Mouse (Mus musculus) fat pad, adult 2 months (tissue): ENCODE results near the gene Ntmt1.

Experiments
- DNase-seq: peaks from one replicate; pipeline ENCODE4 v3.0.0-alpha.2; 2011; ENCODE audit warnings: low read depth, low spot score; ENCODE audit errors: extremely low read depth

The Ntmt1 gene

DNA sequence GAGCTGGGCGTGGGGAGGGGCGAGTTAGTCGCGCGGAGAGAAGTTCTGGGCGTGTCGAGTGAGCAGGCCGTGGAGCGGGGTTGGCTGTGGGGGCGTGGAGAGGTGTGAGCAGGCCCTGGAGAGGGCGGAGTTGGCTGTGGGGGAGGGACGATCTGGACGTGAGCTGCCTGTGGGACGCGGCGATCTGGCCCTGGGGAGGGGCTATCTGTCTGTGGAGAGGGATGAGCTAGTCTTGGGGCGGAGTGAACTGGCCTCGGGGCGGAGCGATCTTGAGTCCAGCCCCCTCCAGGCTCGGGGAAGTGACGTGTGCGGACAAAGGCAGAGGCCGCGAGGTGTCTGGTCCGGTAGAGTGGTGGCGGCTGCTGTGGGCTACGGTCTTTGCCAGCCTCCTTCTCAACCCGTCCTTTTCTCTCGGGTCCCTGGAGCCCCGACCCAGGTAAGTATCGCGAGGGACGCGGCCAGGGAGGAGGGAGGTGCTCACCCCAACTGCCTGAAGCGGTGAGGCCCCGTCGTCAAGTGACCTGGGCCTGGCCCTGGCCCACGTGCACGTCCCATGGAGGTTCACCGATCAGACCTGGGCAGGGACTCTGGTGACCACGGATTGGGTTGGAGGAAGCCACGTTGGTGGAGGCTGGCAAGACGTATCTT is at the start of gene Ntmt1:
Ntmt1 (plus strand) TSS at position 179 of the 648 bp plus-strand sequence.
- peak; percentile 92 for DNase-seq

DNA sequence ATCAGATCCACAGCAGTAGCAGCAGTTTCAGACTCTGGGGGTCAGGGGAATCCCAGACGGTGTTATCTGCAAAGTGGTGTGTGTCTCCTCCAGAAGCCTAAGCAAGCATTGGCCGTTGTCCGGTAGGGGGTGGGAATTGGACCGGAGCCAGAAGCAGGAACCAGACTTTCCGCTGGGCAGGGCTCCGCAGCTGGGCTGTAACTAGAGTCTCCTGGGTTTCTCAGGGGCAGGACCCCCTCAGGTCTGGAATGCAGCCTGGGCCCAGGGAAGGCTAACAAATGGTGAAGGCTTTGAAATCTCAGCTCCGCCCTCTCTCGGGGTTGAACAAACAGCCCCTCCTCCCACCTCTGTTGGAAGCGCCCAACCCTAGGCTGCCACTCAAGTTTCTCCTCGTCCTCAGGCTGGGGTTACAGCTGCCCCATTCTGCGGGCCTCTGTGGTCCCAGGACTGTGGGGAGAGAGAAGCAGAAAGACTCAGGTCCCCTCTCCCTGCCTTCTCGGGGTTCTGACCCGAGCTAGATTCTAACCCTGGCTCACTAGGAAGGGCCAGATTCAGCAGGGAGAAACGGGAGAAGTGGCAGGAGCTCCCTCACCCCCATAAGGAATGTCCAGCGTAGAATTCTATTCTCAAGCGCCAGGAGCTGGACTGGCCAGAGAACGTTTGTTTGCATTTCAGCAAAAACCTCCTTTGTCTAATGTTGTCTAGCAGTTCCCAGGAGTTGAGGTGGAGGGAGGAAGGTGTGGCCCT is 49.1 kb upstream of the Ntmt1 start:
- no peak for DNase-seq

DNA sequence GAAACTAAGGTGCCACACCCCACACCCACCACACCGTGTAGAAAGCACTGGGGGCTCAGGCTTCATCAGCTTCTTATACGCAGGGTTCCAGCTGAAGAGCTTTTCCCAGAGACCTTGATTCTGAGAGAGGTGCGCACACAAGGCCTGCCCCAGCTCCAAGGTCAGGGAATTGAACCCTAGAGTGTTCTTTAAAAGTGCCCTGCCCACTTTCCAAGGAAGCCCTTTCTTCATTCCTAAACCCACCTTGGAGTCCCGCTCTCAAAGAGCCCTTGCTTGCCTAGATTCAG is 48.6 kb upstream of the Ntmt1 start:
- no peak for DNase-seq

- no peak for DNase-seq
These were observed 48.2 kb upstream of the Ntmt1 start for GRCm38 (mm10) chr2:30759442-30759841.

- DNase-seq = no peak
These were observed 47.6 kb upstream of the Ntmt1 start for GRCm38 (mm10) chr2:30759858-30760547.

- DNase-seq = no peak
These were observed 46.9 kb upstream of the Ntmt1 start for GRCm38 (mm10) chr2:30760706-30761105.

- DNase-seq = no peak
These were observed 41.2 kb upstream of the Ntmt1 start for GRCm38 (mm10) chr2:30766446-30766845.

DNA sequence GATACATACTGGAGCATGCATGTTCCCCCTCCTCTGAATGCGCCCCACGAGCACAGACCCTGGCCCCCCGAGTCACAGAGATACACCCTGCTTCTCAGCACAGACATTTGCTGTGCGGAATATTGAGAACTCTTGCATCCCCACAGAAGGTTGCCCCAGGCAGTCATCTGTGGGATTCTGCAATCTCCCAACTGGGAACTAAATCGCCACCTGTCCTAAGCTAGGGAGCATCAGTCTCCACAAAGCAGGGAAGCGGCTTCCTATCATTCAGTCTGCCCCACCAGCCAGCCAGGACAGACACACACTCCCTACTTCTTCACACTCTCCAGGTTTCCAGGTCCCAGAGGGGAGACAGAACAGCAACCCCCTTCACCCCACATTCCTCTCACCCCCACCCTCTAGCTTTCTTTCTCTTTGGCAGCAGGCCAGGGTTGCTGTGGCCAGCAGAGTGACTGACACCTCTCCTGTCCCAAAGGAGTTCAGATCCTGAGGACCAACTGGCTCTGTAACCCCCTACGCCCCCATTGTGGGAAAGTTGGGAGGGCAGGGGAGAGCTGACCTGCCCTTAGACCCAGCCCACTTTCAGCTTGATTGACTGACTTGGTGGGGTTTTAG is 39.9 kb upstream of the Ntmt1 start:
- no peak for DNase-seq

GRCm38 (mm10) chr2:30768529-30768928 is 39.1 kb upstream of the Ntmt1 start:
- DNase-seq = no peak

- DNase-seq = no peak
These were observed 38.4 kb upstream of the Ntmt1 start for GRCm38 (mm10) chr2:30769187-30769586.

DNA sequence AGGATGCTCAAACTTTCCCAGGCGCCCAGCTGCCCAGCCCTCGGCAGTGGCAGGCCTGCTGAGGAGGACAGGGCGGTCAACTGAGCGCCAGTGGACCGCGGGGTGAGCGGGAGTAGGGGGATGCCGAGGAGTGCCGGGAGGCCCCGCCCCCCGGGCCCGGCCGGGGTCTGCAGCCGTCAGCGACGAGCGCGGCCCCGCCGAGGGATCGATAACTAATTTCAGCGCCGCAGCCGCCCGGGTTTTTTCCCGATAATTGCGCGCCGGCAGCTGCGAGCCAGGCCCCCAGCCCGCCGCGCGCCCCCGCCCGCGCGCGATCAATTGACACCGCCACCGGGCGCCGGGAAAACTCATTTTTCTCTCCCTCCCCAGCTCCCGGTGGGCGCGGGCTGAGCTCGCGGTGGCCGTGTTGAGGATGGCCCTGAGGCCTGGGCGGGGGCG is 36.2 kb upstream of the Ntmt1 start:
- DNase-seq = no peak

GRCm38 (mm10) chr2:30771806-30772460 is 35.7 kb upstream of the Ntmt1 start:
- no peak for DNase-seq

DNA sequence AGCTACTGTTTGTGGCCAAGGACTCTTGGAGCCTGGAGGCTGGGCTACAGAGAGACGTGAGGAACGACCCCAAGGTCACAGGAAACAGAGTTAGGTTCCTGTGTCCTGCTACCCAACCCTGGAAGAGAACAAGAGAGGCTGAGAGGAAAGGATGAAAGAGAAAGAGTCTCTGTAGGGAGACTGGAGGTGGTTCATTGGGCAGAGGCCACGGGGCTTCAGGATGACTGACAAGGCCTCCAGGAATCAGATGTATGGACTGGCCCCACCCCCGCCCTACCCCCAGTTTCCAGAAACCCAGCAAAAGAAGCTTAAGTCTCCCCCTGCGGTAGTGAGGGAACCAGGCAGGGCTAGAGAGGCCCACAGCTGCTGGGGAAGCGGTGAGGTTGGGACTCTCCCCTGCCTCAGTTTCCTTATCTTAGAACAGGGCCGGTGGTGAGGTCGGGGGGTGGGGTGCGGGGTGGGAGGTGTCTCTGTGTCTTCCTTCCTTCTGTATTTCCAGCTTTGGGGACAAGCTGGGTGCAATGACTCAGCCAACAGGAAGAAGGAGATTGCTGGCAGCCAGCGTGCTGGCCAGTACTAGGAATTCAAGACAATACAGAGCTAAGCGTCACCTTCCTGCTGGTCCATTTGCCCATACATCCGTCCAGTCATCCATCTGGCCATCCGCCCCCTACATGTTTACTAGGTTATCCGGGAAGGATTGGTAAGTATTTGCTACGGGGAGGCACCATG is 34.9 kb upstream of the Ntmt1 start:
- DNase-seq = no peak

DNA sequence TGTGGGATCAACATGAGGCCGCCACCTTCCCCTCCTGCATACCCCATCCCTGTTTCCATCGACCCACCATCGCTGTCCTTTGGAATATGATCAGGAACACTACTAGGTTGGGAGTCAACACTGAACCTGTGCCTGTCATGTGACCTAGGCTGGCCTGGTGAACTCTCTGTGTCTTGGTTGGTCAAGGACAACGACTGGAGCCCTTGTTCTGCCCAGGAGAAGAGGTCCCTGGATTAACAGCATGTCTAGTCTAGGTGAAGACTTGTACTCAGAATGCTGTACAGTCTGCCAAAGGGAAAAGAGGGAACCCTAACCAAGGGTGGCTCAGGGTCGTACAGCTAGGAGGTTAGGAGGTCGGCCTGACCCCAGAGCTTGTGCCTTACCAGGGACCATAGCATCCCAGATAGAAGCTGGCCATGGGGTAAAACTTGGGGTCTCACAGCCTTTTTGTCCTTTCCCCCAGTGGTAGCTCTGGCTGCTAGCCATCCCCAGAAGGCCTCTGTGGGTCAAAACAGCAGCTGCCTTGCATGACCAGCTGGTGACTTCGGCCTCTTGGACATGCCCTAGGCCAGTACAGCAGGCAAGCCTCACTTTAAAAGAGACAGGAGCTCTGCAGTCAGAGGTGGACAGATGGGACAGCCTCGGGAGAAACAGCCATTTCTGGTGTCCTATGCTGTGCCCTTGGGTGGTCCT is 34.2 kb upstream of the Ntmt1 start:
- no peak for DNase-seq

- DNase-seq = no peak
These were observed 31.7 kb upstream of the Ntmt1 start for GRCm38 (mm10) chr2:30775955-30776354.

DNA sequence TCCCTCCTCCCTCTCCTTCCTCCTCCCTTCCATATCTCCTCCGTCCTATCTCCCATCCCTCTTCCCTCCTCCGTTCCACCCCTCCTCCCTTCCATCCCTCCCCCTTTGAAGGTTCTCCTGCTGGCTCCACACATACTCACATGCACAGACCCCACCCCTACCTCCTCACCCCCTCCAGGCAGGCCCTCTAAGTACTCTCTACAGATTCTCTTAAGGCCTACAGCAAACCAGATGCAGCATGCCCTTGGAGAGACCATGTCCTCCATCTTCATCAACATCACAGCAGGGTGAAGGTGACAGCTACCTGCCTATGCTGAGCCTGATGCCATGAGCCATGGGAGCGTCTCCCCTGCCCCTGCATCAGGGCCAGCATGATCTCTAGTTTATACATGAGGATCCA is 30.4 kb upstream of the Ntmt1 start:
- no peak for DNase-seq

DNA sequence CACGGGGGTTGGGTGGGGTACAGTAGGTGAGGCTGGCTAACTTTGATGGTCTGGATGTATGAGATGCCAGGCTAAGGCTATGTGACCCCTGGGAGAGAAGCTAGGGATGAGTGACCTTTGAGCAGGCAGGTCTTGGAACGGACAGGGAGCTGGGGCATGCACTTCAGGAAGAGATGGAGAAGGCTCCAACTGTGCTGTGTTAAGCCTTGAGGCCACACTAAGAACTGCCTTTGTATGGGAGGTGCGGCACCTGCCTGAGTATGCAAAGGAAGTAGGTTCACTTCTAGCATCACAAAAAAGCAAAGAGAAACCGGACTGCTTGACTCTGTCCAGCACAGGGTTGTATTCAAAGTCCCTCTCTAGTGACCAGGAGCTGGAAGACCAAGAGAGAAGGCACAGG is 29.4 kb upstream of the Ntmt1 start:
- no peak for DNase-seq

DNA sequence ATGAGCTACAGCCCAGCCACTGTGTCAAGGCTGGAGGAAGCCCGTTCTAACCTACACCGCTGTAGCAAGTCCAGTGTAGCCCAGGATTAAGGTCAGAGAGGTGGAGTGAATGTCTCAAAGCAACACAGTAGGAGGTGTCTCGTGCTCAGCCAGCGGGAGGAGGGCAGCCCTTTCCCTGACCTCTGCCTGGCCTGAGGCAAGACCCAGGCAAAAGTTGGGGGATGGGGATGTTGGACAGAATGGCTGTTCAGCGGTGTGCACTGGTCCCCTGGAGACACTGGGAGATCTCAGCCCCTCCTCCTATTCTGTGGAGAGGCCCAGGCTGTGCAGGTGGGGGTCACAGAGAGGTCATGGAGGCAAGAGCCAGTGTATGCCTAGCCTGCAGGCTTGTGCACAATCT is 28.4 kb upstream of the Ntmt1 start:
- no peak for DNase-seq

- DNase-seq = no peak
These were observed 25.0 kb upstream of the Ntmt1 start for GRCm38 (mm10) chr2:30782312-30783290.
